In genomic region chr16:4684457-4684791, GRCm38 (mm10) we compare ENCODE assay signal across 9 mouse cellular contexts. TPM values are rescaled to one million over a fixed set of nuclear protein-coding genes. Genes with fewer than 3 reads are reported as not detected.
DNase-seq lines count a peak whose midpoint lies in the region; ATAC-seq and TF ChIP-seq lines count a peak whose summit lies in the region.
"Had no signal": no experiment of that assay in that cellular context is flagged by ENCODE, and none has a peak within 500 bp of the region (broad histone marks: within the 10 kb centered on the region; RNA-seq: fewer than 3 reads in every experiment).

No protein-coding gene starts in this region.

- peak overlapping the region; percentile 69 for H3K9ac ChIP-seq in heart, postnatal 0 days (replicated peaks; ENCODE audit: low read depth, low read length)

- peaks cover 9% of the 10 kb centered on the region; the same call in 1 of the 2 replicates for H3K4me1 ChIP-seq in heart, postnatal 0 days (ENCODE audit: control insufficient read depth, insufficient read depth)
- peaks cover 25% of the 10 kb centered on the region for H3K4me1 ChIP-seq in hindbrain, embryonic 10.5 days (replicated peaks)
- peaks cover 28% of the 10 kb centered on the region for H3K4me1 ChIP-seq in midbrain, embryonic 10.5 days

- peak overlapping the region; percentile 77 for H3K27ac ChIP-seq in heart, postnatal 0 days (ENCODE audit: low read depth)
- H3K27ac ChIP-seq in hindbrain, embryonic 10.5 days = peak overlapping the region; percentile 92
- H3K27ac ChIP-seq in midbrain, embryonic 10.5 days (replicated peaks) = peak overlapping the region; percentile 85

- H3K4me3 ChIP-seq in heart, postnatal 0 days (ENCODE audit: low read depth, low read length) = peak overlapping the region; percentile 63
- peak overlapping the region; percentile 98 for H3K4me3 ChIP-seq in hindbrain, embryonic 10.5 days
- peak overlapping the region; percentile 83 for H3K4me3 ChIP-seq in midbrain, embryonic 10.5 days

- no peaks in the 10 kb centered on the region for H3K27me3 ChIP-seq in heart, postnatal 0 days (ENCODE audit: control insufficient read depth, insufficient read depth, low read length)
- no peaks in the 10 kb centered on the region for H3K27me3 ChIP-seq in hindbrain, embryonic 10.5 days (ENCODE audit: insufficient read depth, poor library complexity, severe bottlenecking)
- H3K27me3 ChIP-seq in midbrain, embryonic 10.5 days (ENCODE audit: low read depth, poor library complexity, severe bottlenecking) = no peaks in the 10 kb centered on the region
- H3K27me3 ChIP-seq: Patski had no signal

- DNase-seq in heart, postnatal 0 days (ENCODE audit: low spot score) = no peak
- no peak for DNase-seq in heart, adult 18-20 months
- DNase-seq in Muller cell, postnatal 12 days (ENCODE audit: inconsistent ontology term) = peak; percentile 2
- DNase-seq in hindbrain, embryonic 10.5 days (ENCODE audit: low spot score) = no peak
- DNase-seq in midbrain, embryonic 10.5 days (ENCODE audit: low spot score) = no peak
- DNase-seq in gastrocnemius, postnatal 14 days = no peak
- DNase-seq in natural killer cell, adult 2 months (ENCODE audit: low spot score in 2 of 2) = no peak
- no peak for DNase-seq in spleen, postnatal 36 days (ENCODE audit: low spot score in 2 of 2)

- intact Hi-C loops in gastrocnemius, postnatal 14 days (cut with DNase I; ENCODE audit: low total_unique reads) = no loop called here

- TF ChIP-seq EP300 in heart, postnatal 0 days (IDR thresholded peaks at IDR 0.05; ENCODE audit: low read depth) = no peak

- WGBS in heart, postnatal 0 days = 2% methylated on average over 9 of the region's 9 CpGs
- WGBS in hindbrain, embryonic 10.5 days = 3% methylated on average over 9 of the region's 9 CpGs
- WGBS in midbrain, embryonic 10.5 days = 3% methylated on average over 9 of the region's 9 CpGs

- no peak for ATAC-seq in heart, postnatal 0 days (ENCODE audit: insufficient read depth, low read depth)

- H3K9me3 ChIP-seq in heart, postnatal 0 days (replicated peaks; ENCODE audit: control insufficient read depth, low read length) = no peaks in the 10 kb centered on the region
- 0 out of 2 replicates have a peak, but pooled peaks cover 3% of the 10 kb centered on the region for H3K9me3 ChIP-seq in hindbrain, embryonic 10.5 days
- H3K9me3 ChIP-seq in midbrain, embryonic 10.5 days (replicated peaks) = no peaks in the 10 kb centered on the region; the same call in 1 of the 2 replicates

- peak overlapping the region; percentile 86 for H3K4me2 ChIP-seq in heart, postnatal 0 days (ENCODE audit: low read depth, low read length)

- peaks cover 22% of the 10 kb centered on the region for H3K36me3 ChIP-seq in heart, postnatal 0 days (replicated peaks; ENCODE audit: control insufficient read depth, insufficient read depth, low read length)
- peaks cover 26% of the 10 kb centered on the region for H3K36me3 ChIP-seq in hindbrain, embryonic 10.5 days
- H3K36me3 ChIP-seq in midbrain, embryonic 10.5 days = peaks cover 26% of the 10 kb centered on the region

- no peak for TF ChIP-seq CTCF in heart, postnatal 0 days (IDR thresholded peaks at IDR 0.05; ENCODE audit: low read depth)

RNA-seq across cellular contexts. Expression of gene Coro7, which starts 4.8 kb away (rescaled TPM):
- 17.2 and 17.8 TPM in 2 replicates for total RNA-seq in heart, postnatal 0 days (2014; rRNA removed; ENCODE audit: low replicate concordance)
- 8.0 and 9.9 TPM in 2 replicates for polyA plus RNA-seq in heart, postnatal 0 days (2015; fragmentation: Nextera tagmentation; extraction: Ambion mirVana)
- 10 to 100 TPM; 12.7 to 14.2 TPM for total RNA-seq in heart, adult 18-20 months (2021)
- 24.4 and 25.5 TPM in 2 replicates for polyA plus RNA-seq in hindbrain, embryonic 10.5 days (2016; fragmentation: Nextera tagmentation; extraction: Ambion mirVana)
- 21.4 and 25.0 TPM in 2 replicates for polyA plus RNA-seq in midbrain, embryonic 10.5 days (2016; fragmentation: Nextera tagmentation; extraction: Ambion mirVana)
- 10 to 100 TPM; 13.9 to 17.8 TPM for total RNA-seq in gastrocnemius, postnatal 14 days (2021)

RNA-seq across cellular contexts. Expression of gene Nmral1, which starts 34.7 kb away (rescaled TPM):
- total RNA-seq in heart, postnatal 0 days (2014; rRNA removed; ENCODE audit: low replicate concordance) = 12.4 and 21.1 TPM in 2 replicates
- 8.6 and 9.8 TPM in 2 replicates for polyA plus RNA-seq in heart, postnatal 0 days (2015; fragmentation: Nextera tagmentation; extraction: Ambion mirVana)
- total RNA-seq in heart, adult 18-20 months (2021) = 1 to 10 TPM; 2.0 to 3.0 TPM
- 192 and 203 TPM in 2 replicates for polyA plus RNA-seq in hindbrain, embryonic 10.5 days (2016; fragmentation: Nextera tagmentation; extraction: Ambion mirVana)
- polyA plus RNA-seq in midbrain, embryonic 10.5 days (2016; fragmentation: Nextera tagmentation; extraction: Ambion mirVana) = 195 and 217 TPM in 2 replicates
- total RNA-seq in gastrocnemius, postnatal 14 days (2021) = 1 to 10 TPM; 4.5 to 5.2 TPM

RNA-seq across cellular contexts. Expression of gene Hmox2, which starts 41.7 kb away (rescaled TPM):
- total RNA-seq in heart, postnatal 0 days (2014; rRNA removed; ENCODE audit: low replicate concordance) = 53.1 and 56.8 TPM in 2 replicates
- polyA plus RNA-seq in heart, postnatal 0 days (2015; fragmentation: Nextera tagmentation; extraction: Ambion mirVana) = 87.0 and 91.1 TPM in 2 replicates
- total RNA-seq in heart, adult 18-20 months (2021) = 10 to 100 TPM; 76.9 to 95.9 TPM
- polyA plus RNA-seq in hindbrain, embryonic 10.5 days (2016; fragmentation: Nextera tagmentation; extraction: Ambion mirVana) = 84.6 and 93.3 TPM in 2 replicates
- polyA plus RNA-seq in midbrain, embryonic 10.5 days (2016; fragmentation: Nextera tagmentation; extraction: Ambion mirVana) = 73.9 and 76.1 TPM in 2 replicates
- 10 to 100 TPM; 41.8 to 44.5 TPM for total RNA-seq in gastrocnemius, postnatal 14 days (2021)

RNA-seq across cellular contexts. Expression of gene Dnaja3, which starts 44.6 kb away (rescaled TPM):
- 99.6 and 102 TPM in 2 replicates for total RNA-seq in heart, postnatal 0 days (2014; rRNA removed; ENCODE audit: low replicate concordance)
- 99.5 and 103 TPM in 2 replicates for polyA plus RNA-seq in heart, postnatal 0 days (2015; fragmentation: Nextera tagmentation; extraction: Ambion mirVana)
- total RNA-seq in heart, adult 18-20 months (2021) = 100 to 1,000 TPM; 152 to 155 TPM
- 60.7 and 62.7 TPM in 2 replicates for polyA plus RNA-seq in hindbrain, embryonic 10.5 days (2016; fragmentation: Nextera tagmentation; extraction: Ambion mirVana)
- polyA plus RNA-seq in midbrain, embryonic 10.5 days (2016; fragmentation: Nextera tagmentation; extraction: Ambion mirVana) = 59.9 and 66.1 TPM in 2 replicates
- total RNA-seq in gastrocnemius, postnatal 14 days (2021) = 100 to 1,000 TPM in 1 of 2 experiments, 10 to 100 TPM in 1; 88.0 to 100 TPM

RNA-seq across cellular contexts. Expression of gene Vasn, which starts 44.7 kb away (rescaled TPM):
- total RNA-seq in heart, postnatal 0 days (2014; rRNA removed; ENCODE audit: low replicate concordance) = 38.7 and 64.8 TPM in 2 replicates
- polyA plus RNA-seq in heart, postnatal 0 days (2015; fragmentation: Nextera tagmentation; extraction: Ambion mirVana) = 8.1 and 9.3 TPM in 2 replicates
- 1 to 10 TPM; 7.7 to 9.7 TPM for total RNA-seq in heart, adult 18-20 months (2021)
- 10.3 and 12.6 TPM in 2 replicates for polyA plus RNA-seq in hindbrain, embryonic 10.5 days (2016; fragmentation: Nextera tagmentation; extraction: Ambion mirVana)
- polyA plus RNA-seq in midbrain, embryonic 10.5 days (2016; fragmentation: Nextera tagmentation; extraction: Ambion mirVana) = 9.0 and 10.6 TPM in 2 replicates
- 1 to 10 TPM; 7.6 to 8.4 TPM for total RNA-seq in gastrocnemius, postnatal 14 days (2021)
